Comparison of ENCODE assay signal across 19 mouse cellular contexts in the genomic region with DNA sequence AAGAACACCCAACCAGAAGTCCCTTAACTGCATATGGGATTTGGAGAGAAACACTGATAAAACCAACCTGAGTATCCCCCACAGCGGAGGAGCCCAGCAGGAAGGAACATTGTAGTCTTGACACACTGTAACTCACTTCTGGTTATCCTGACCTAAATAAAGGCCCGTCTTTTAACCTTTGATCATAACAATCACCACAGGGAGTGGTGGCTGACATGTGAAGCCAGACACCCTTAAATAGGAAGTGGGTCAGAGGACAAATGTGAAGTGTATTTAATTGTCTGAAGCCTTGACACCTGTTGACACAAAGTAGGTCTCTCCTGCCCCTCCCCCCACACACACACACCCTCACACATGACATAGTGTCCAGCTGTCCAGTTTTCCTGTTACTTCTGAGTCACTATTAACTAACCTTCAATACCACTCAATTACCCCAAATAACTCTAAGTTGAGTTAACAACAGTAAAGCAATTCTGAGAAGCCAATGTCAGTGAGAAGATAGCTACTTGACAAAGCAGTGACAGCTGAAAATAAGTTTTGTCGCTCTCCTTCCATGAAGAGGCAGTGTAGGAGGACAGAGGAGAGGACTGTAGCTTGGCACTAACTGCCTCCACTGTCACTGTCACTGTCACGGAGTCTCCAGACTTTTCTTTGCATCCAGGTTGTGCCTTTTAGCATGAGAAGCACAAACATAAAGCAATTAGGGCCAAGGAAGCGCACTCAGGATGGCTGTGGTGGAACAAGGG.
DNase-seq lines count a peak whose midpoint lies in the region; ATAC-seq and TF ChIP-seq lines count a peak whose summit lies in the region.
"Had no signal": no experiment of that assay in that cellular context is flagged by ENCODE, and none has a peak within 500 bp of the region (broad histone marks: within the 10 kb centered on the region; RNA-seq: fewer than 3 reads in every experiment).

No protein-coding gene starts in this region.

- H3K4me3 ChIP-seq in kidney, adult 2 months (ENCODE audit: insufficient read depth, low read depth, low read length) = no peak overlapping the region
- H3K4me3 ChIP-seq in midbrain, embryonic 14.5 days (replicated peaks; ENCODE audit: low read depth, low read length) = no peak overlapping the region
- H3K4me3 ChIP-seq in midbrain, postnatal 0 days (ENCODE audit: low read depth, low read length) = no peak overlapping the region
- no peak overlapping the region for H3K4me3 ChIP-seq in limb, embryonic 10.5 days
- H3K4me3 ChIP-seq: limb, embryonic 15.5 days; liver, embryonic 15.5 days; midbrain, embryonic 12.5 days had no signal

- no peak overlapping the region for H3K27ac ChIP-seq in kidney, adult 2 months (ENCODE audit: insufficient read depth, low read depth, low read length)
- no peak overlapping the region for H3K27ac ChIP-seq in midbrain, embryonic 14.5 days (replicated peaks; ENCODE audit: low read depth, low read length)
- H3K27ac ChIP-seq in midbrain, postnatal 0 days (ENCODE audit: low read depth, low read length) = no peak overlapping the region
- no peak overlapping the region for H3K27ac ChIP-seq in limb, embryonic 10.5 days
- H3K27ac ChIP-seq: hindbrain, postnatal 0 days; limb, embryonic 15.5 days; liver, embryonic 15.5 days had no signal

- ATAC-seq in midbrain, embryonic 14.5 days (ENCODE audit: low FRiP score, low TSS enrichment) = 0 out of 2 replicates have a peak, but pooled peaks have one; percentile 11
- no peak for ATAC-seq in midbrain, postnatal 0 days (ENCODE audit: low FRiP score)

- no peaks in the 10 kb centered on the region for H3K36me3 ChIP-seq in kidney, adult 2 months (ENCODE audit: control insufficient read depth, insufficient read depth, low read length)
- no peaks in the 10 kb centered on the region for H3K36me3 ChIP-seq in midbrain, embryonic 14.5 days (ENCODE audit: control insufficient read depth, insufficient read depth, low read length)
- no peaks in the 10 kb centered on the region for H3K36me3 ChIP-seq in midbrain, postnatal 0 days (ENCODE audit: insufficient read depth, low read length)
- H3K36me3 ChIP-seq in limb, embryonic 10.5 days = no peaks in the 10 kb centered on the region
- H3K36me3 ChIP-seq: limb, embryonic 15.5 days; liver, embryonic 15.5 days; midbrain, embryonic 12.5 days had no signal

- H3K9me3 ChIP-seq in midbrain, embryonic 14.5 days (ENCODE audit: control insufficient read depth, low read length) = no peaks in the 10 kb centered on the region
- H3K9me3 ChIP-seq in midbrain, postnatal 0 days (ENCODE audit: low read length) = no peaks in the 10 kb centered on the region
- no peaks in the 10 kb centered on the region for H3K9me3 ChIP-seq in limb, embryonic 10.5 days (replicated peaks)
- H3K9me3 ChIP-seq: limb, embryonic 15.5 days; liver, embryonic 15.5 days; midbrain, embryonic 12.5 days had no signal

- no peak overlapping the region for H3K4me2 ChIP-seq in midbrain, embryonic 14.5 days (ENCODE audit: low read length)
- H3K4me2 ChIP-seq in midbrain, postnatal 0 days (ENCODE audit: low read depth, low read length, poor library complexity, severe bottlenecking) = no peak overlapping the region
- H3K4me2 ChIP-seq: heart, embryonic 11.5 days; limb, embryonic 15.5 days; liver, embryonic 15.5 days had no signal

- H3K4me1 ChIP-seq in kidney, adult 2 months (ENCODE audit: control insufficient read depth, insufficient read depth, low read length) = peaks cover 27% of the 10 kb centered on the region
- peaks cover 9% of the 10 kb centered on the region for H3K4me1 ChIP-seq in midbrain, embryonic 14.5 days (ENCODE audit: control insufficient read depth, insufficient read depth, low read length)
- H3K4me1 ChIP-seq in midbrain, postnatal 0 days (ENCODE audit: insufficient read depth, low read length) = no peaks in the 10 kb centered on the region
- peaks cover 19% of the 10 kb centered on the region for H3K4me1 ChIP-seq in limb, embryonic 10.5 days
- H3K4me1 ChIP-seq: limb, embryonic 15.5 days; liver, embryonic 15.5 days had no signal

- no peaks in the 10 kb centered on the region for H3K27me3 ChIP-seq in kidney, adult 2 months (replicated peaks; ENCODE audit: control insufficient read depth, insufficient read depth, low read length)
- no peaks in the 10 kb centered on the region for H3K27me3 ChIP-seq in midbrain, embryonic 14.5 days (ENCODE audit: control insufficient read depth, insufficient read depth, low read length)
- no peaks in the 10 kb centered on the region for H3K27me3 ChIP-seq in midbrain, postnatal 0 days (ENCODE audit: insufficient read depth, low read length)
- no peaks in the 10 kb centered on the region for H3K27me3 ChIP-seq in limb, embryonic 10.5 days (ENCODE audit: low read depth, poor library complexity, severe bottlenecking)
- H3K27me3 ChIP-seq: limb, embryonic 15.5 days; liver, embryonic 15.5 days had no signal

- no peak for TF ChIP-seq CTCF in kidney, adult 2 months (conservative IDR thresholded peaks at IDR 0.05; ENCODE audit: insufficient read depth, insufficient read length, low read depth, low read length)
- no peak for TF ChIP-seq CTCF in midbrain, postnatal 0 days (IDR thresholded peaks at IDR 0.05)

- H3K9ac ChIP-seq in midbrain, embryonic 14.5 days (replicated peaks; ENCODE audit: low read length) = no peak overlapping the region
- no peak overlapping the region for H3K9ac ChIP-seq in midbrain, postnatal 0 days (replicated peaks; ENCODE audit: low read length, poor library complexity, severe bottlenecking)
- H3K9ac ChIP-seq: limb, embryonic 15.5 days; liver, embryonic 15.5 days; midbrain, embryonic 12.5 days had no signal

- no peak for TF ChIP-seq POLR2A in kidney, adult 2 months (IDR thresholded peaks at IDR 0.05; ENCODE audit: low read depth, low read length)

- peak; percentile 62 for DNase-seq in kidney, adult 2 months
- DNase-seq in kidney, postnatal 25 days = no peak
- no peak for DNase-seq in midbrain, embryonic 14.5 days
- DNase-seq in midbrain, postnatal 0 days (ENCODE audit: low spot score) = no peak
- DNase-seq in limb, embryonic 10.5 days (ENCODE audit: low spot score) = peak; percentile 25
- DNase-seq in cerebellum, postnatal 14 days = no peak
- DNase-seq in adrenal gland, postnatal 25 days = no peak
- DNase-seq: adrenal gland, postnatal 10 days; cerebellum, adult 2 months; cerebellum, postnatal 36 days; kidney, postnatal 4 days; layer of hippocampus, adult 9-11 months; thymus, adult 2 months; thymus, postnatal 4 days had no signal

- 78% methylated on average over 5 of the region's 5 CpGs for WGBS in kidney, adult 2 months
- 84% methylated on average over 5 of the region's 5 CpGs for WGBS in midbrain, embryonic 14.5 days
- WGBS in midbrain, postnatal 0 days = 87% methylated on average over 5 of the region's 5 CpGs
- 62% methylated on average over 5 of the region's 5 CpGs for whole genome bisulfite sequencing in limb, embryonic 10.5 days

Comparison
In these comparisons a context has a peak if more than half of its experiments do, and no peak if none do; other contexts are left out.
1. DNase-seq: peak in kidney, adult 2 months (single experiment) and limb, embryonic 10.5 days (single experiment); none in kidney, postnatal 25 days (0 of 2), midbrain, embryonic 14.5 days (single experiment), midbrain, postnatal 0 days (single experiment), cerebellum, postnatal 14 days (0 of 2) and adrenal gland, postnatal 25 days (single experiment).